Mouse (Mus musculus) left cerebral cortex, adult 2 months (tissue): ENCODE data around the gene Clcc1. TPM values are rescaled to one million over a fixed set of nuclear protein-coding genes. Genes with fewer than 3 reads are reported as not detected.
"Not testable (repeated sequence)": the region's sequence is repeated elsewhere in the genome, so short reads cannot be mapped to it uniquely, and the experiment has no call there.

Source experiments
- DNase-seq, 2 experiments: peaks; one replicate each; pipeline ENCODE4 v3.0.0; 2021 to 2022; ENCODE audit warnings: low spot score in 2 of 2, mixed read lengths in 1 of 2; ENCODE audit errors: extremely low spot score in 1 of 2
- H3K27ac ChIP-seq: fragments of 200-600 bp; 2 replicates; pipeline ENCODE4 v1.8.1; 2022
- H3K4me3 ChIP-seq: fragments of 200-600 bp; 2 replicates; pipeline ENCODE4 v1.8.1; 2022
- CTCF ChIP-seq: fragments of 200-600 bp; IDR thresholded peaks from 2 replicates; pipeline ENCODE4 v1.8.1; 2022; ENCODE audit warnings: antibody characterized with exemption, mild to moderate bottlenecking, moderate library complexity
- intact Hi-C: fragments of 180-260 bp; cut with DNase I; formaldehyde crosslinking; loops from one replicate; pipeline ENCODE4 v1.15.1; 2025
- total RNA-seq, 2 experiments: library from RNA; stranded (reverse); gene quantifications; 2 replicates each; pipeline ENCODE4 v1.2.3; 2021

Clcc1 gene
- total RNA-seq, 2 experiments from 2014 or later: 28.6 to 35.6 TPM

DNA sequence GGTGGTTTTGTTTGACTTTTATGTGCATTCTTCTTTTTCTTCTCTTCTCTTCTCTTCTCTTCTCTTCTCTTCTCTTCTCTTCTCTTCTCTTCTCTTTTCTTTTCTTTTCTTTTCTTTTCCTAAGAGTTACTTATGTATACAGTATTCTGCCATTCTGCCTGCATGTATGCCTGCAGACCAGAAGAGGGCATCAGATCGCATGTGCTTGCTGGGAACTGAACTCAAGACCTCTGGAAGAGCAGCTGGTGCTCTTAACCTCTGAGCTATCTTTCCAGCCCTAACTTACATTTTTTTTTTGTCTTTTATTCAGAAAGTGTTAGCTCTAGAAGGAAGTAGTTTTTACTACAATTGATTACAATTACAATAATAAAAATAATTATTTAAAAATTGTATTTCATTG lies 7.2 kb downstream of the Clcc1 start:
- Histone ChIP-seq H3K27ac (no peak overlapping the region), H3K4me3 (no peak overlapping the region)
- intact Hi-C loops: loop anchor here (10.0 kb wide), 1 partner anchor 244 kb away; no protein-coding TSS in a partner anchor
- peak; percentile 12; the same call in 1 of the 2 replicates for TF ChIP-seq CTCF
- DNase-seq: no peak

DNA sequence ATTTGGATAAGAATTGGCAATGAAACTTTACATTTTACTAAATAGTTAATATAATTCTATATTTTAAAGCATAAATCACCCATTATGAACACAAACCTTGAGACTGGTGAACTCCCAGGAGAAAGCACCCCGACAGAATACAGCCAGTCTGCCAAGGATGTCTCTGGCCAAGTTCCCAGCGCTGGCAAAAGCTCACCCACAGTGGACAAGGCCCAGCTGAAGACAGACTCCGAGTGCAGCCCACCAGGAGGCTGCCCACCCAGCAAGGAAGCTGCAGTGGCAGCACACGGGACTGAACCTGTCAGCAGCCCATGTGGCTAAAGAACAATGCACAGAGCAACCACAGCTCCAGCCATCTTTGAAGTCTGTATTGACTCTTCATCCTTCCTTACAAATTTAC lies 22.9 kb downstream of the Clcc1 start:
- no peak for TF ChIP-seq CTCF
- Histone ChIP-seq H3K4me3 (no peak overlapping the region), H3K27ac (no peak overlapping the region)
- DNase-seq: no peak
- intact Hi-C loops: no loop called here

DNA sequence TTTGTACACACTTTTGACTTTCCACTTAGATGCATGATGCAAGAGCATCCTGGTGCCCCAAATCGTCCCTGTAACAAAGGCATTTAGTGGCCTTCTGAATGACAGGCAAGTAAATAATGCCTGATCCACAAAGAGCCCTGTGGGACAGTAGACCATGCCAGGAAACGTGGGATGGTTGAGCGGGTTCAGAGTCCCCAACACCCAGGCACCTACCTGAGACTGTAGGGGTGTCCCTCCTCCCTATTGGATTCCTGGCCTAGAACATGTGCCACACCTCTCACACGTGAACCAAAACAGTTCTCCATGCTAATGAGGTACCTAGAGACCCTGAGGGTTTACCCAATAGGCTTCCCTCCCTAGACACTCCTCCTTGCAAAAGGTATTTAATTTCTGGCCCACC lies 27.3 kb downstream of the Clcc1 start:
- H3K4me3 ChIP-seq: no peak overlapping the region
- no peak for DNase-seq
- no peak overlapping the region for H3K27ac ChIP-seq
- no peak for TF ChIP-seq CTCF
- intact Hi-C loops: no loop called here

DNA sequence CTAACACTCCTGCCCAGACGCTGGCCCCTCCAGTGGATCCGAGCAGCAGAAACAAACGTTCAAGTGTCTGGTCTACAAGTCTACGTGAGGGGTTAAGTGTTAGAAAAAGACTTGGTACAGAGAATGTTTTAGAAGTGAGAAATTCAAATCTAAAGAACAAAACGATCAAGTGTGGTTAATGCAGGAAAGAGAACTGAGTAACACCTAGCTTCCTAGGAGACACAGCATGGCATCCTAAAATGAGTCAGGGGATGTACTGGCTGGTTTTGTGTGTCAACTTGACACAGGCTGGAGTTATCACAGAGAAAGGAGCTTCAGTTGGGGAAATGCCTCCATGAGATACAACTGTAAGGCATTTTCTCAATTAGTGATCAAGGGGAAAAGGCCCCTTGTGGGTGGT lies 29.9 kb downstream of the Clcc1 start:
- DNase-seq, H3K27ac ChIP-seq, H3K4me3 ChIP-seq, intact Hi-C loops: not testable (repeated sequence)

DNA sequence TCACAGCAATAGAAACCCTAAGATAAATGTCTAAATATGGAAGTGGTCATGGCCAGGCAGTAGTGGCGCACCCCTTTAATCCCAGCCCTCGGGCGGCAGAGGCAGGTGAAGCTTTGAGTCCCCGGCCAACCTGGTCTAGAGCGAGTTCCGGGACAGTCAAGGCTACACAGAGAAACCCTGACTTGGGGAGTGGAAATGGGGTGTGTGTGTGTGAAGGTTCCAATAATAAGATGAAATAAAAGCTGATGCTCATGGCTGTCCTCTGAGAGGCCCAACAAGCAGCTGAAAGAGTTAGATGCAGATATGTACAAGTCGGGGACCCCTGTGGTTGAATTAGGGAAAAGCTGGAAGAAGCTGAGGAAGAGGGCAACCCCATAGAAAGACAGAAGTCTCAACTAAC lies 32.0 kb downstream of the Clcc1 start:
- TF ChIP-seq CTCF: no peak
- DNase-seq: no peak
- H3K4me3 ChIP-seq: no peak overlapping the region
- no peak overlapping the region for H3K27ac ChIP-seq
- intact Hi-C loops: no loop called here

DNA sequence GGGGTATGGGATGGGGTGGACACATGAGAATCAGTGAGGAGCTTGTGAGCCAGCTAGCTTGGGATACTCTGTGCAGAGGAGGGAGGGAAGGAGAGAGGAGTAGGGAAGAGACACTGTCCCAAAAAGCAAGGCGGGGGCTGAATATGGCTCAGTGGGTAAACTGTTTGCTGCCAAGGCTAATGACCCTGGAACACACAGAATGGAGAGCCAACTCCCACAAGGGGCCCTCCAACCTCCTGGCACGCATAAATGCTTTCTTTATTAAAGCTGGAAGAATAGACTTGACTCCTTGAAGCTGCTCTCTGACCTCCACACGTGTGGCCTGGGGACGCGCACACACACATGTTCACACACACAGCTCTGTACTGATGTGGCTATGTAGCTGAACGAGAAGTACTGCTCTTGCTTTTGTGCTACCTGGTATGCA lies 35.3 kb downstream of the Clcc1 start:
- no peak for DNase-seq
- no peak overlapping the region for H3K27ac ChIP-seq
- H3K4me3 ChIP-seq: no peak overlapping the region
- TF ChIP-seq CTCF: no peak
- intact Hi-C loops: no loop called here

DNA sequence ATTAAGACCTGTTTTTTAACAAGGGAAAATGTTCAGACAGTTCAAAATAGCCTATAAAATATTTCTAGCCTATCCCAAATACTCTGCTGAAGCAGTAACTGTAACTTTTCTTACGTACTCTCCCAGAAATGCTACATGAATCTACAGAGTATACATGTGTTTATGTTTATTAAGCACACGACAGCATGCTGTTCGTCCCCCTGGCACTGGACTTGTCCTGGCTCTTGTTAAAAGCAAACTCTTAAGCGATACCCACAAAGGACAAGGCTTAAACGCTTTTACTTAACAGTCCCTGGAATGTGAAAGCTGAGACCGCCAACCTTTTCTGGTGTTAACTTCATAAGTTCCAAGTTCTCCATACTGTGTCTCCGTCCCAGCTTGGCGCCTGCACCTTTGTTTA lies 35.7 kb downstream of the Clcc1 start:
- H3K27ac ChIP-seq: no peak overlapping the region
- TF ChIP-seq CTCF: no peak
- no peak overlapping the region for H3K4me3 ChIP-seq
- intact Hi-C loops: no loop called here
- DNase-seq: no peak

DNA sequence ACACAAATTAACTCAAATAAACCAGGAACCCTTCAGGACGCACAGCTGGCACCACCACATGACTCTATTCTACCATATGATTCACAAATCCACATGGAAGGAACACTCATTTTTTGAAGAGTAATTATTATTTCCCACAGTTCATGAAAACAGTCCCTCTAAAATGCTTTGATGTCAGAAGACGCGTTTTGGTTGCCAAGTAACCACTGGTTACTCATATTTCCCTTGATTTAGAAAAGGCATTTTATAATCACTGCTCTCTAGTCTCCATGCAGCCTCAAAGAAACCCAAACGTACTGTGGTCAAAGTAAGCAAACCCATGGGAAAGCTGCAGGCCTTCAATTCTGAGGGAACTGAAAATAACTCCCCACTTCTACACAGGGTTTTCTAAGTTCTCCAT lies 36.3 kb downstream of the Clcc1 start:
- no peak overlapping the region for H3K4me3 ChIP-seq
- no peak for DNase-seq
- intact Hi-C loops: no loop called here
- no peak for TF ChIP-seq CTCF
- H3K27ac ChIP-seq: no peak overlapping the region

DNA sequence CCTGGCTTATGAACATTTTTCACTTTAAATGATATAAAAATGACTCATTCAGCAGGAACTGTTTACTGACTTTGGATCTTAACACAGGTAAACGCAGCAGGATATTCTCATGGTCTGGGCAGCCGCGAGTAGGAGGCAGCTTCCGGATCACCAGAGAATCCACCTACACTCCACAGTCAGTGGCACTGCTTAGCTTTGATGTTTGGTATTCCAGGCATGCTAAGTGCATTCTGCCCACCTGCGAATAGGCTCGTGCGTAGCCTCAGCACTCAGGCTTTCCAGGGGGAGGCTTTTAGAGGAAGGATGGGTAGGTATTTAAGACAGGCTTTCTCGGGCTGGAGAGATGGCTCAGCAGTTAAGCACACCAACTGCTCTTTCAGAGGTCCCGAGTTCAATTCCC lies 40.6 kb downstream of the Clcc1 start:
- no peak overlapping the region for H3K4me3 ChIP-seq
- TF ChIP-seq CTCF: no peak
- no peak overlapping the region for H3K27ac ChIP-seq
- DNase-seq: peak; percentile 28 to 29
- intact Hi-C loops: no loop called here

DNA sequence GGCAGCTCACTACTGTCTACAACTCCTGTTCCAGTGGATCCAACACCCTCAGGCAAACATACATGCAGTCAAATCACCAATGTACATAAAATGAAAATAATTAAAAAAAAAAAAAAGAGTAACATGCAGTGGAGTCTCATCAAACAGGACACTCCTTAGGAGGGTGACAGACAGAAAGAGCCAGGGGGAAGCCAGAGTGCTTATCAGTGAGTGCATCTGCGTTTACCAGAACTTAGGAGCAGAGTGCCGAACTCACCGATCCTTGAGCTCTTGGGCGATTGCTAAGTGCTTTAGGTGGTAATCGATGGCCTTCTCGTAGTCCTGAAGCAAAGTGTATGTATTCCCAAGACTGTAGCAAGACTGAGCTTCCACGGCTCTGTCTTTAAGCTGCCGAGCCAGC lies 44.9 kb downstream of the Clcc1 start:
- Histone ChIP-seq H3K27ac (no peak overlapping the region), H3K4me3 (no peak overlapping the region)
- intact Hi-C loops: no loop called here
- TF ChIP-seq CTCF: no peak
- no peak for DNase-seq

DNA sequence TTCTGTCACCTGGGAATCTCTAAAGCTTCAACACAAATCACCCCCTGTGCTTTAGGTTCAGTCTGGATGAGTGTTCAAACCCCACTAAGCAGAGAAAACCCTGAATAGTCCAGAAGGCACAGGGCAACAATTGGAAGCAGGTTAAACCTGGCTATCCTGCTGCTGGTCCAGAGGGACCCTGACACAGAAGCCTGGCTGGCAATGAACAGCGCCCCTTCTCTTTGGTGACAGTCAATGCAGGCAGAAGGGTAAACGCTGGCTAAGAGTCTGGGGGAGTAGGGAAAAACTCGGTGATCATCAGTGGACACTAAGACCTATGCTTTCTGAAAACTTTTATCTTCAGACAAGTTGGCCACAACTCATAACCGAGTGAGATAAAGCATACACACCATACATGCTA lies 46.1 kb downstream of the Clcc1 start:
- no peak for TF ChIP-seq CTCF
- DNase-seq: no peak
- H3K4me3 ChIP-seq: no peak overlapping the region
- intact Hi-C loops: loop anchor here (5.0 kb wide), 1 partner anchor 203 kb away; no protein-coding TSS in a partner anchor
- no peak overlapping the region for H3K27ac ChIP-seq

DNA sequence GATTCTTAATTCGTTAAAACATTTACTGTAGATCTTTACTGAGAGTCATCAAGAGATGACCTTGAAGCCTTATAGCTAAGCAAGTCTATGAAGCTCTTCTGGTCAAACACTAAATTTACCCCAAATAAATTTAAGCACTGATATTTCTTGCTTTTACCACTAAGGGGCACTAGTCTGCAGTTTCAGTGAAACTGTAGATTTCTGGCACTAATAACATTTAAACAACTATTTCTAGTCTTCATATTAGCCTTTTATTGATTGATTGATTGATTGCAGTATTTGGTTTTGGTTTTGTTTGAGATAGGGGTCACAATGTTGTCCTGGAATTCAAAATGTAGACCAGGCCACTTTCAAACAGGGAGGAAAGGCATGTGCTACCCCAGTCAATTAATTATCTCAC lies 47.5 kb downstream of the Clcc1 start:
- Histone ChIP-seq H3K27ac (no peak overlapping the region), H3K4me3 (no peak overlapping the region)
- DNase-seq: no peak
- intact Hi-C loops: loop anchor here (1.0 to 5.0 kb wide), 2 partner anchors 70 to 201 kb away; no protein-coding TSS in a partner anchor
- peak; percentile 78 for TF ChIP-seq CTCF

DNA sequence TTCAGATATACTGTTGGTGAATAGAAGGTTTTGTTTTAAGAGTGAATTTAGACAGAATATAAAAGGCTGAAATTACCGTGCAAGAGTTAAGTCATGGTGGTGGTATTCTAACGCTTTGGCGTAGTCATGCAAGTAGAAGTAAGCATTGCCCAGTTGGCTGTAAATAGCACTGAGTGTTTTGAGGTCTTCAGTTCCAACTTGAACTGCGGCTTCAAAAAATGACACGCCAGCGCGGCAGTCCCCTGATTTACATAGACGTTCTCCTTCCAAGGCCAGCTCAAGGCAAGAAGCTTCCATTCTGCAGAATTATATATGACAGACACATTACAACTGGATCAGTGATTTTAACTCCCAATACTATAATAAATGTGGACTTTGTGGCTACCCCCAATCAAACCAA lies 49.1 kb downstream of the Clcc1 start:
- no peak for DNase-seq
- H3K27ac ChIP-seq: no peak overlapping the region
- intact Hi-C loops: loop anchor here (5.0 kb wide), 1 partner anchor 200 kb away; no protein-coding TSS in a partner anchor
- no peak overlapping the region for H3K4me3 ChIP-seq
- TF ChIP-seq CTCF: no peak
